1 mouse cellular context compared by ENCODE assay signal in the genomic region with DNA sequence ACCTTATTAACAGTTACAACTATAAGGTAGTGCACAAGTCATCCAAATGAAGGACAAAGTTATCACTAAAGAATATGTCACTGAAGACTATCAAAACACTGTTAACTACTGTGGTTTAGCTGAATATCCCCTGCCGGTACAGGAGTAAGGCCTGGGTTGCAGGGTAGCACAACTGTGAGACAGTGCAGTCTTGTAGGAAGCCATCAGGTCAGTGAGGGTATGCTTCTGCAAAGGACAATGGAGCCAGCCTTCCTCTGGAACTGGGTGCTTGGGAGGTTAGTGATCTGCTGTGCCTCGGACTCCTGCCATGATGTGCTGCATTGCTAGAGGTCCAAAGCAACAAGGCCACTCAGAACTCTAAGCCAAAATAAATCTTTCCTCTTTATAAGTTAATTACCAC.
TF ChIP-seq lines count a peak whose summit lies in the region.

No protein-coding gene starts in this region.

TF ChIP-seq in ES-E14, 5 proteins besides CTCF, POLR2A, EP300 and RAD21:
- no peak for TF ChIP-seq CHD2 (IDR thresholded peaks at IDR 0.05; ENCODE audit: low read depth, low read length)
- no peak for TF ChIP-seq ZC3H11A (IDR thresholded peaks at IDR 0.05; ENCODE audit: borderline replicate concordance, low read depth, low read length)
- no peak for TF ChIP-seq MAFK (IDR thresholded peaks at IDR 0.05; ENCODE audit: insufficient read depth, low read depth, low read length)
- TF ChIP-seq ZNF384 (IDR thresholded peaks at IDR 0.05; ENCODE audit: low read depth, low read length) = no peak
- TF ChIP-seq HCFC1 (IDR thresholded peaks at IDR 0.05; ENCODE audit: borderline replicate concordance, insufficient read depth, low read length) = no peak
